Mouse (Mus musculus): ENCODE measurements around the gene Shisa3. TPM values are rescaled to one million over a fixed set of nuclear protein-coding genes. Genes with fewer than 3 reads are reported as not detected.

Gene Shisa3
- polyA plus RNA-seq, 1 experiment from 2014 or later, result 6.6 TPM

DNA sequence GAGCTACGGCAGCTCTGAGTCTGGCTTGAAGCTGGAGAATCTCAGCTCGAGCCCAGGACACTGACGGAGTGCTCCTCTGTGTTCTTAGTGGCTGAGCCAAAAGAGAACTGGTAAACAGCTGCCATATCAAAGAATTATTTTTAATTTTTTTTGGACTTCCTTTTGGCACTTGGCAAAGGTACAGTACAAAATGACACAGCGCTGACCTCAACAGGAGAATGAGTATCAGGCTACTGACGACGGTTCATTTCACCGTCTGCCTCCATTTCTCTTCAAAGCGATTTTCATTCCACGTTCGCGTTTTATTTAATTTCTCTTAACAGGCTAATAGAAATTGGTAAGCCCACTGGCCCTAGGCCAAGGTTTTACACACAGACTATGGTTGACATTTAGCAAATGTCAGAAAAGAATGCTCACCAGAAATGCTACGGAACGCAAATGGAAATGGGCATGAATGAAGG lies 61.8 kb downstream of the Shisa3 start:
- Histone ChIP-seq H3K9ac (ENCODE audit: low read depth, low read length) (no peak overlapping the region), H3K27me3 (replicated peaks; ENCODE audit: control insufficient read depth, insufficient read depth, low read length) (no peaks in the 10 kb centered on the region), H3K4me1 (replicated peaks; ENCODE audit: control insufficient read depth, insufficient read depth, low read length) (no peaks in the 10 kb centered on the region), H3K9me3 (ENCODE audit: control insufficient read depth) (no peaks in the 10 kb centered on the region), H3K36me3 (ENCODE audit: control insufficient read depth, insufficient read depth) (peaks cover 9% of the 10 kb centered on the region; the same call in 1 of the 2 replicates), H3K4me3 (ENCODE audit: low read depth, low read length) (no peak overlapping the region), H3K27ac (ENCODE audit: low read depth, low read length) (no peak overlapping the region), H3K4me2 (replicated peaks; ENCODE audit: low read depth) (no peak overlapping the region)
- WGBS, result 61% methylated on average over 13 of the region's 13 CpGs
- ATAC-seq, result no peak
- TF ChIP-seq CTCF (IDR thresholded peaks at IDR 0.05; ENCODE audit: low read depth), result no peak

DNA sequence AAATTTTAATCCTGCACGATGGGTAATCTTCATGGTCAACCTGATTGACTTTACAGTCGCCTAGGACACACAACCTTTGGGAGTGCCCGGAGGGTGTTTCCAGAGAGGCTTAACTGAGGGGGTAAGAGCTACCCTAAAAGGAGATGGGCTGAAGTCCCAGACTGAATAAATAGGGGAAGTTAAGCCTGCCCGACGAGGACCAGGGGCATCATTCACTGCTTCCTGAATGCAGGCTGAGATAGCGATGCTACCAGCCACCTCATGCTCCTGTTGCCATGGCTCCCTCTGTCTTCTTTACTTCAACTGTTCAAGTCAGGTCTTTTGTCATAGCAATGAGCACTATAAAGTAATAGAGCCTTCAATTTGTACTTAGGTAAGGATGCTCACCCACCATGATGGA lies 62.5 kb downstream of the Shisa3 start:
- H3K9ac ChIP-seq (ENCODE audit: low read depth, low read length), result no peak overlapping the region
- ATAC-seq, result no peak
- peaks cover 9% of the 10 kb centered on the region; the same call in 1 of the 2 replicates for H3K36me3 ChIP-seq (ENCODE audit: control insufficient read depth, insufficient read depth)
- TF ChIP-seq CTCF (IDR thresholded peaks at IDR 0.05; ENCODE audit: low read depth), result no peak
- WGBS, result 69% methylated on average over 6 of the region's 6 CpGs
- H3K4me1 ChIP-seq (replicated peaks; ENCODE audit: control insufficient read depth, insufficient read depth, low read length), result no peaks in the 10 kb centered on the region
- no peaks in the 10 kb centered on the region for H3K9me3 ChIP-seq (ENCODE audit: control insufficient read depth)
- H3K27ac ChIP-seq (ENCODE audit: low read depth, low read length), result no peak overlapping the region
- H3K27me3 ChIP-seq (replicated peaks; ENCODE audit: control insufficient read depth, insufficient read depth, low read length), result no peaks in the 10 kb centered on the region
- no peak overlapping the region for H3K4me2 ChIP-seq (replicated peaks; ENCODE audit: low read depth)
- no peak overlapping the region for H3K4me3 ChIP-seq (ENCODE audit: low read depth, low read length)

GRCm38 (mm10) chr5:67673008-67673407 lies 65.3 kb downstream of the Shisa3 start:
- WGBS, result 86% methylated on average over 4 of the region's 4 CpGs
- Histone ChIP-seq H3K4me2 (replicated peaks; ENCODE audit: low read depth) (no peak overlapping the region), H3K9me3 (ENCODE audit: control insufficient read depth) (no peaks in the 10 kb centered on the region), H3K36me3 (ENCODE audit: control insufficient read depth, insufficient read depth) (no peaks in the 10 kb centered on the region; the same call in 1 of the 2 replicates), H3K27ac (ENCODE audit: low read depth, low read length) (no peak overlapping the region), H3K27me3 (replicated peaks; ENCODE audit: control insufficient read depth, insufficient read depth, low read length) (no peaks in the 10 kb centered on the region), H3K9ac (ENCODE audit: low read depth, low read length) (no peak overlapping the region), H3K4me1 (replicated peaks; ENCODE audit: control insufficient read depth, insufficient read depth, low read length) (no peaks in the 10 kb centered on the region), H3K4me3 (ENCODE audit: low read depth, low read length) (no peak overlapping the region)
- no peak for ATAC-seq
- TF ChIP-seq CTCF (IDR thresholded peaks at IDR 0.05; ENCODE audit: low read depth), result no peak

Small RNA genes within 50 kb of the gene (microRNA-seq; reads per million reads assigned to microRNA genes)
- not detected for gene Gm23617

Other genes starting within 250 kb of the Shisa3 start
- gene Bend4, start 179.6 kb upstream of the Shisa3 start, polyA plus RNA-seq (2015; fragmentation: Nextera tagmentation; extraction: Ambion mirVana), result 4.9 and 5.3 TPM in 2 replicates
- 7.8 and 9.1 TPM in 2 replicates for gene Atp8a1, start 239.6 kb downstream of the Shisa3 start, polyA plus RNA-seq (2015; fragmentation: Nextera tagmentation; extraction: Ambion mirVana)

Measured in intestine, postnatal 0 days (tissue).